ENCODE assay signal across 29 mouse cellular contexts in genomic region chr8:110925691-110926140, GRCm38 (mm10). TPM values are rescaled to one million over a fixed set of nuclear protein-coding genes. Genes with fewer than 3 reads are reported as not detected.
DNase-seq lines count a peak whose midpoint lies in the region; ATAC-seq and TF ChIP-seq lines count a peak whose summit lies in the region.
"Had no signal": no experiment of that assay in that cellular context is flagged by ENCODE, and none has a peak within 500 bp of the region (broad histone marks: within the 10 kb centered on the region; RNA-seq: fewer than 3 reads in every experiment).

No protein-coding gene starts in this region.

- H3K4me1 ChIP-seq in G1E (ENCODE audit: insufficient read depth, low read depth, low read length), result peaks cover 94% of the 10 kb centered on the region
- H3K4me1 ChIP-seq in liver, embryonic 16.5 days (ENCODE audit: control insufficient read depth, low read depth, low read length), result peaks cover 86% of the 10 kb centered on the region
- peaks cover 10% of the 10 kb centered on the region for H3K4me1 ChIP-seq in midbrain, postnatal 0 days (ENCODE audit: insufficient read depth, low read length)
- H3K4me1 ChIP-seq in midbrain, embryonic 15.5 days, result peaks cover 23% of the 10 kb centered on the region
- H3K4me1 ChIP-seq in hindbrain, embryonic 11.5 days (replicated peaks; ENCODE audit: control insufficient read depth, insufficient read depth, low read length), result no peaks in the 10 kb centered on the region

- no peak for DNase-seq in G1E (ENCODE audit: low spot score)
- DNase-seq in midbrain, postnatal 0 days (ENCODE audit: low spot score), result no peak
- no peak for DNase-seq in hindbrain, embryonic 11.5 days (ENCODE audit: low spot score)
- DNase-seq: adrenal gland, postnatal 10 days; cerebellum, adult 11 months; cerebellum, postnatal 36 days; embryo, embryonic 11 days; heart, adult 2 months; heart, postnatal 10 days; kidney, adult 9 months; kidney, postnatal 10 days; layer of hippocampus, adult 9-11 months; lung, postnatal 4 days; right cerebral cortex, postnatal 25 days; thymus, adult 2 months; thymus, postnatal 4 days had no signal

- H3K36me3 ChIP-seq in G1E (replicated peaks), result peaks cover 70% of the 10 kb centered on the region
- H3K36me3 ChIP-seq in liver, embryonic 16.5 days (ENCODE audit: control insufficient read depth, insufficient read depth), result peaks cover 3% of the 10 kb centered on the region
- no peaks in the 10 kb centered on the region for H3K36me3 ChIP-seq in midbrain, postnatal 0 days (ENCODE audit: insufficient read depth, low read length)
- no peaks in the 10 kb centered on the region for H3K36me3 ChIP-seq in midbrain, embryonic 15.5 days (replicated peaks)
- no peaks in the 10 kb centered on the region for H3K36me3 ChIP-seq in hindbrain, embryonic 11.5 days (ENCODE audit: control insufficient read depth, insufficient read depth, low read length)
- H3K36me3 ChIP-seq: forebrain, embryonic 15.5 days; midbrain, embryonic 12.5 days had no signal

- no peaks in the 10 kb centered on the region for H3K27me3 ChIP-seq in G1E (ENCODE audit: insufficient read depth, low read length)
- H3K27me3 ChIP-seq in liver, embryonic 16.5 days (ENCODE audit: control insufficient read depth, insufficient read depth, low read depth, low read length), result no peaks in the 10 kb centered on the region
- H3K27me3 ChIP-seq in midbrain, postnatal 0 days (ENCODE audit: insufficient read depth, low read length), result no peaks in the 10 kb centered on the region
- no peaks in the 10 kb centered on the region for H3K27me3 ChIP-seq in midbrain, embryonic 15.5 days (replicated peaks)
- H3K27me3 ChIP-seq in hindbrain, embryonic 11.5 days (ENCODE audit: control insufficient read depth, insufficient read depth, low read length), result no peaks in the 10 kb centered on the region
- H3K27me3 ChIP-seq: embryonic facial prominence, embryonic 13.5 days; forebrain, embryonic 15.5 days; heart, embryonic 13.5 days; megakaryocyte, embryonic 14.5 days; midbrain, embryonic 12.5 days had no signal

- 68% methylated on average over 8 of the region's 8 CpGs for WGBS in liver, embryonic 16.5 days (ENCODE audit: insufficient replicate concordance)
- WGBS in midbrain, postnatal 0 days, result 87% methylated on average over 8 of the region's 8 CpGs
- 90% methylated on average over 8 of the region's 8 CpGs for WGBS in midbrain, embryonic 15.5 days
- WGBS in hindbrain, embryonic 11.5 days, result 90% methylated on average over 8 of the region's 8 CpGs

- peak; percentile 14 for ATAC-seq in CD4-positive, CD25-positive, alpha-beta regulatory T cell, adult 4 months
- ATAC-seq in G1E (ENCODE audit: extremely low read depth, insufficient number of reproducible peaks, low FRiP score, poor library complexity, severe bottlenecking), result no peak
- peak; percentile 20 for ATAC-seq in inflammation-experienced regulatory T-cells, adult 6 months
- no peak for ATAC-seq in liver, embryonic 16.5 days (ENCODE audit: low read depth)
- ATAC-seq in midbrain, postnatal 0 days (ENCODE audit: low FRiP score), result no peak
- no peak for ATAC-seq in midbrain, embryonic 15.5 days (replicated peaks)
- ATAC-seq in hindbrain, embryonic 11.5 days (ENCODE audit: low FRiP score), result no peak
- ATAC-seq: forebrain, embryonic 15.5 days; hindbrain, embryonic 16.5 days; intestine, postnatal 0 days had no signal

- no peak overlapping the region for H3K9ac ChIP-seq in liver, embryonic 16.5 days (ENCODE audit: low read depth, low read length)
- H3K9ac ChIP-seq in midbrain, postnatal 0 days (replicated peaks; ENCODE audit: low read length, poor library complexity, severe bottlenecking), result no peak overlapping the region
- H3K9ac ChIP-seq in midbrain, embryonic 15.5 days, result no peak overlapping the region
- H3K9ac ChIP-seq in hindbrain, embryonic 11.5 days (ENCODE audit: low read depth, low read length), result no peak overlapping the region
- H3K9ac ChIP-seq: embryonic facial prominence, embryonic 13.5 days; forebrain, embryonic 15.5 days; heart, embryonic 13.5 days; midbrain, embryonic 12.5 days had no signal

- no peaks in the 10 kb centered on the region for H3K9me3 ChIP-seq in G1E (replicated peaks)
- H3K9me3 ChIP-seq in liver, embryonic 16.5 days (replicated peaks; ENCODE audit: control insufficient read depth, low read length), result no peaks in the 10 kb centered on the region
- no peaks in the 10 kb centered on the region for H3K9me3 ChIP-seq in midbrain, postnatal 0 days (ENCODE audit: low read length)
- no peaks in the 10 kb centered on the region for H3K9me3 ChIP-seq in midbrain, embryonic 15.5 days
- no peaks in the 10 kb centered on the region for H3K9me3 ChIP-seq in hindbrain, embryonic 11.5 days (ENCODE audit: control insufficient read depth, low read length)
- H3K9me3 ChIP-seq: embryonic facial prominence, embryonic 13.5 days; forebrain, embryonic 10.5 days; forebrain, embryonic 15.5 days; heart, embryonic 13.5 days; hindbrain, embryonic 10.5 days; megakaryocyte, embryonic 14.5 days; midbrain, embryonic 12.5 days had no signal

- peak overlapping the region; percentile 6 for H3K27ac ChIP-seq in liver, embryonic 16.5 days (ENCODE audit: low read length)
- no peak overlapping the region for H3K27ac ChIP-seq in midbrain, postnatal 0 days (ENCODE audit: low read depth, low read length)
- H3K27ac ChIP-seq in midbrain, embryonic 15.5 days, result no peak overlapping the region
- H3K27ac ChIP-seq in hindbrain, embryonic 11.5 days (ENCODE audit: low read depth, low read length), result no peak overlapping the region
- H3K27ac ChIP-seq: embryonic facial prominence, embryonic 13.5 days; forebrain, embryonic 10.5 days; forebrain, embryonic 15.5 days; heart, adult 2 months; heart, embryonic 13.5 days; hindbrain, embryonic 10.5 days; midbrain, embryonic 12.5 days had no signal

- no peak for TF ChIP-seq CTCF in G1E (IDR thresholded peaks at IDR 0.05; ENCODE audit: low read depth, low read length)
- TF ChIP-seq CTCF in midbrain, postnatal 0 days (IDR thresholded peaks at IDR 0.05), result no peak

- H3K4me2 ChIP-seq in liver, embryonic 16.5 days (ENCODE audit: low read depth, low read length), result no peak overlapping the region
- no peak overlapping the region for H3K4me2 ChIP-seq in midbrain, postnatal 0 days (ENCODE audit: low read depth, low read length, poor library complexity, severe bottlenecking)
- H3K4me2 ChIP-seq in midbrain, embryonic 15.5 days, result no peak overlapping the region
- no peak overlapping the region for H3K4me2 ChIP-seq in hindbrain, embryonic 11.5 days (replicated peaks; ENCODE audit: low read depth, low read length)
- H3K4me2 ChIP-seq: embryonic facial prominence, embryonic 13.5 days; forebrain, embryonic 15.5 days; heart, embryonic 13.5 days; midbrain, embryonic 12.5 days had no signal

- peak overlapping the region; percentile 23; the same call in 1 of the 2 replicates for H3K4me3 ChIP-seq in G1E (ENCODE audit: low read depth, low read length)
- no peak overlapping the region for H3K4me3 ChIP-seq in liver, embryonic 16.5 days (ENCODE audit: low read depth, low read length)
- H3K4me3 ChIP-seq in midbrain, postnatal 0 days (ENCODE audit: low read depth, low read length), result no peak overlapping the region
- H3K4me3 ChIP-seq in midbrain, embryonic 15.5 days, result no peak overlapping the region
- no peak overlapping the region for H3K4me3 ChIP-seq in hindbrain, embryonic 11.5 days (ENCODE audit: low read depth, low read length)
- H3K4me3 ChIP-seq: embryonic facial prominence, embryonic 13.5 days; forebrain, embryonic 10.5 days; forebrain, embryonic 15.5 days; heart, adult 2 months; heart, embryonic 13.5 days; hindbrain, embryonic 10.5 days; midbrain, embryonic 12.5 days had no signal

RNA-seq across cellular contexts. Expression of gene St3gal2, which starts 6.0 kb away (rescaled TPM):
- polyA plus RNA-seq in CD4-positive, CD25-positive, alpha-beta regulatory T cell, adult 4 months (2017; shearing (Covaris generic)), result 10 to 100 TPM in 1 of 2 experiments, 1 to 10 TPM in 1; 7.5 to 12.4 TPM
- total RNA-seq in G1E (2014; fragmentation: Nextera tagmentation) (94.4 and 95.8 TPM in 2 replicates), G1E (2017) (22.8 and 23.1 TPM in 2 replicates)
- 115 and 124 TPM in 2 replicates for polyA plus RNA-seq in G1E (2012)
- 10 to 100 TPM in 1 of 3 experiments, 1 to 10 TPM in 2; 8.7 to 10.2 (median 8.9) TPM for polyA plus RNA-seq in inflammation-experienced regulatory T-cells, adult 6 months (2017; shearing (Covaris generic))
- 21.0 and 23.7 TPM in 2 replicates for polyA plus RNA-seq in liver, embryonic 16.5 days (2015; fragmentation: Nextera tagmentation; extraction: Ambion mirVana)
- total RNA-seq in midbrain, postnatal 0 days (2014; rRNA removed), result 39.7 and 45.7 TPM in 2 replicates
- 20.4 and 21.3 TPM in 2 replicates for polyA plus RNA-seq in midbrain, postnatal 0 days (2015; fragmentation: Nextera tagmentation; extraction: Ambion mirVana)
- polyA plus RNA-seq in midbrain, embryonic 15.5 days (2015; fragmentation: Nextera tagmentation; extraction: Ambion mirVana), result 28.0 and 29.2 TPM in 2 replicates
- polyA plus RNA-seq in hindbrain, embryonic 11.5 days (2014; fragmentation: Nextera tagmentation; extraction: Ambion mirVana), result 10.6 and 11.8 TPM in 2 replicates

RNA-seq across cellular contexts. Expression of gene Fuk, which starts 23.4 kb away (rescaled TPM):
- 1 to 10 TPM; 1.3 to 2.4 TPM for polyA plus RNA-seq in CD4-positive, CD25-positive, alpha-beta regulatory T cell, adult 4 months (2017; shearing (Covaris generic))
- 6.8 and 7.1 TPM in 2 replicates for total RNA-seq in G1E (2014; fragmentation: Nextera tagmentation)
- total RNA-seq in G1E (2017), result 8.9 and 9.8 TPM in 2 replicates
- polyA plus RNA-seq in G1E (2012), result 15.6 and 17.5 TPM in 2 replicates
- polyA plus RNA-seq in inflammation-experienced regulatory T-cells, adult 6 months (2017; shearing (Covaris generic)), result 1 to 10 TPM; 1.4 to 2.4 (median 2.2) TPM
- 2.7 and 2.9 TPM in 2 replicates for polyA plus RNA-seq in liver, embryonic 16.5 days (2015; fragmentation: Nextera tagmentation; extraction: Ambion mirVana)
- 11.8 and 15.5 TPM in 2 replicates for total RNA-seq in midbrain, postnatal 0 days (2014; rRNA removed)
- polyA plus RNA-seq in midbrain, postnatal 0 days (2015; fragmentation: Nextera tagmentation; extraction: Ambion mirVana), result 3.5 and 4.4 TPM in 2 replicates
- polyA plus RNA-seq in midbrain, embryonic 15.5 days (2015; fragmentation: Nextera tagmentation; extraction: Ambion mirVana), result 7.3 and 8.0 TPM in 2 replicates
- 4.5 and 5.0 TPM in 2 replicates for polyA plus RNA-seq in hindbrain, embryonic 11.5 days (2014; fragmentation: Nextera tagmentation; extraction: Ambion mirVana)

Comparison
In these comparisons a context has a peak if more than half of its experiments do, and no peak if none do; other contexts are left out.
1. ATAC-seq: peak in CD4-positive, CD25-positive, alpha-beta regulatory T cell, adult 4 months (single experiment) and inflammation-experienced regulatory T-cells, adult 6 months (single experiment); none in G1E (single experiment), liver, embryonic 16.5 days (single experiment), midbrain, postnatal 0 days (single experiment), midbrain, embryonic 15.5 days (single experiment) and hindbrain, embryonic 11.5 days (single experiment).